Mouse (Mus musculus) adrenal gland, adult 8-10 months (tissue): ENCODE measurements at regions not wholly inside any gene's neighbourhood (a gene's known extent, or its start where the extent isn't known, plus 50 kb on each side); places are given as distances from the start of the nearest gene placed in this dataset.

Experiments used
- DNase-seq: peaks from one replicate; pipeline ENCODE4 v3.0.0; 2022

GRCm38 (mm10) chr6:27211953-27212352 is 923.0 kb downstream of the Grm8 start:
- DNase-seq = peak; percentile 56

- DNase-seq = no peak
Observed at GRCm38 (mm10) chr6:27161643-27162042, 973.3 kb downstream of the Grm8 start.
